Mouse (Mus musculus) CH12.LX (cell line): ENCODE results near the gene Cd69.

Source experiments
- CHD1 ChIP-seq: IDR thresholded peaks from 2 replicates; pipeline ENCODE4 v1.6.1; 2012; ENCODE audit warnings: low read depth, low read length, improper control_type of control experiment, inconsistent platforms
- CTCF ChIP-seq, 2 experiments: IDR thresholded peaks in 1 of 2; conservative IDR thresholded peaks in 1 of 2; 2 replicates each; pipeline ENCODE4 v1.5.1; 2011 to 2012; ENCODE audit warnings: low read depth in 2 of 2, low read length in 2 of 2, improper control_type of control experiment in 1 of 2, inconsistent platforms in 1 of 2, mild to moderate bottlenecking in 1 of 2, moderate library complexity in 1 of 2
- EP300 ChIP-seq: IDR thresholded peaks from 2 replicates; pipeline ENCODE4 v1.6.1; 2011; ENCODE audit warnings: low read length, improper control_type of control experiment
- POLR2A ChIP-seq: IDR thresholded peaks from 2 replicates; pipeline ENCODE4 v1.6.1; 2011; ENCODE audit warnings: low read depth, mild to moderate bottlenecking, improper control_type of control experiment, low read length
- RAD21 ChIP-seq: IDR thresholded peaks from 2 replicates; pipeline ENCODE4 v1.6.1; 2011; ENCODE audit warnings: low read depth, mild to moderate bottlenecking, low read length, improper control_type of control experiment, moderate library complexity
- ZNF384 ChIP-seq: IDR thresholded peaks from 2 replicates; pipeline ENCODE4 v1.6.1; 2012; ENCODE audit warnings: low read depth, low read length, improper control_type of control experiment, inconsistent platforms

DNA sequence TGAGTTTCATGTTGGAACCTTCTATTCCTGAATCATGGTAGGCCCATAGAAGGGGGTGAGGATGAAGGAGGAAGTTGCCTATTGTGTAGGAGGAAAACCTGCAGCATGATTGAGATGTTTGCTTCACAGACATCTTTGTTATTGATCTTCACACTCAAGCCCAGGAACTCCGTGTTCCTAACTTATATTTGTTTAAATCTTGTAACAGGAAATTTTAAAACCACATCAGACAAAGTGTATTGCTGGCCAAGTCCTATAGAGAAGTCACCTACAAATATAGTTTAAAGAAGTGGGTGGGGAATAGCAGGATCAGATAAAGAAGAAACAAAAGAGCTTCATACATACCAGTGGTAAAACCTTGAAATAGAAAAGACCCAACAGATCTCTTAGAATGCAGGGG lies 28.9 kb upstream of the Cd69 start:
- TF ChIP-seq ZNF384 (no peak), EP300 (no peak), POLR2A (no peak), RAD21 (no peak), CTCF (conservative IDR thresholded peaks at IDR 0.05 in 1 of 2, IDR thresholded peaks at IDR 0.05 in 1 of 2; ENCODE audit: low read depth in 2 of 2, low read length in 2 of 2) (no peak), CHD1 (no peak)
